Mouse (Mus musculus): ENCODE measurements around the gene Nxf3.

- TF ChIP-seq EP300 (IDR thresholded peaks at IDR 0.05; ENCODE audit: insufficient read depth, low read depth, low read length) (no peak), POLR2A (IDR thresholded peaks at IDR 0.05; ENCODE audit: insufficient read depth, low read depth, low read length) (no peak)
Observed at GRCm38 (mm10) chrX:136104724-136105088, 19.7 kb upstream of the Nxf3 start.

Measured in heart, adult 2 months (tissue).